In the genomic region with DNA sequence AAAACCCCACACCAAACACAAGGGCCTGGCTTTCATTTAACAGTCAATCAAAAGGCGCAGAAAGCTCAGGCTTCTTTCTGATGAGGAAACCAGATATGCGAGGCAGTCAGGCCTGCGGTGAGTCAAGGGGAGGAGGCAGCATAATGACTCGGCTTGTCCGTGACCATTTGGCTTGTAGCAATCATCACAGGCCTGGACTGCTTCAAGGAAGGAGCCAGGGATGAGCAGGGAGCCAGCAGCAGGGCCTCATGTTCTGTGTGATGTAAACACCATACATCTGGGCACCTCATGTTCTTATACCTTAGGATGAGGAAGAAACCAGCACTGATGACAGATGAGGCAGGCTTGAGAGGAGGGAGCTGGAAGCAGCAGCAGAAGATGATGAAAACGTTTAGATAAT, we compare ENCODE assay signal across 10 mouse cellular contexts.
DNase-seq lines count a peak whose midpoint lies in the region; ATAC-seq and TF ChIP-seq lines count a peak whose summit lies in the region.
"Had no signal": no experiment of that assay in that cellular context is flagged by ENCODE, and none has a peak within 500 bp of the region (broad histone marks: within the 10 kb centered on the region; RNA-seq: fewer than 3 reads in every experiment).

No protein-coding gene starts in this region.

- no peak overlapping the region for H3K4me3 ChIP-seq in lung, embryonic 16.5 days (ENCODE audit: low read length)
- no peak overlapping the region for H3K4me3 ChIP-seq in embryonic facial prominence, embryonic 15.5 days (replicated peaks)
- no peak overlapping the region for H3K4me3 ChIP-seq in stomach, postnatal 0 days (ENCODE audit: low read depth, low read length)

- WGBS in lung, embryonic 16.5 days, result 42% methylated on average over 6 of the region's 6 CpGs
- 13% methylated on average over 6 of the region's 6 CpGs for WGBS in embryonic facial prominence, embryonic 15.5 days
- WGBS in stomach, postnatal 0 days, result 37% methylated on average over 6 of the region's 6 CpGs

- DNase-seq in lung, postnatal 4 days, result no peak
- DNase-seq in stomach, postnatal 0 days (ENCODE audit: low spot score), result no peak
- no peak for DNase-seq in lung, adult 18-20 months
- DNase-seq in cerebellum, adult 18-20 months, result no peak
- DNase-seq: adrenal gland, postnatal 14 days; forebrain, postnatal 0 days; right cerebral cortex, adult 18-20 months had no signal

- no peaks in the 10 kb centered on the region for H3K9me3 ChIP-seq in lung, embryonic 16.5 days (ENCODE audit: control insufficient read depth, low read length)
- H3K9me3 ChIP-seq in embryonic facial prominence, embryonic 15.5 days (replicated peaks), result no peaks in the 10 kb centered on the region
- H3K9me3 ChIP-seq in stomach, postnatal 0 days (ENCODE audit: control insufficient read depth, low read length), result no peaks in the 10 kb centered on the region

- no peak for TF ChIP-seq EP300 in stomach, postnatal 0 days (optimal IDR thresholded peaks at IDR 0.05)

- TF ChIP-seq CTCF in stomach, postnatal 0 days (IDR thresholded peaks at IDR 0.05; ENCODE audit: low read depth), result no peak

- ATAC-seq in lung, embryonic 16.5 days (ENCODE audit: low read depth), result peak; percentile 62
- ATAC-seq in common myeloid progenitor, adult 5-6 weeks (replicated peaks; ENCODE audit: low read depth, poor library complexity, severe bottlenecking), result peak; percentile 47
- peak; percentile 88 for ATAC-seq in embryonic facial prominence, embryonic 15.5 days (ENCODE audit: insufficient number of reproducible peaks, low FRiP score, low TSS enrichment, low read depth)
- peak; percentile 54; the same call in 1 of the 2 replicates for ATAC-seq in stomach, postnatal 0 days (ENCODE audit: low FRiP score, low TSS enrichment)
- ATAC-seq: forebrain, postnatal 0 days had no signal

- H3K36me3 ChIP-seq in lung, embryonic 16.5 days (ENCODE audit: control insufficient read depth, insufficient read depth, low read length), result no peaks in the 10 kb centered on the region
- H3K36me3 ChIP-seq in embryonic facial prominence, embryonic 15.5 days, result no peaks in the 10 kb centered on the region
- no peaks in the 10 kb centered on the region for H3K36me3 ChIP-seq in stomach, postnatal 0 days (ENCODE audit: control insufficient read depth, insufficient read depth, low read length)

- no peaks in the 10 kb centered on the region for H3K4me1 ChIP-seq in lung, embryonic 16.5 days (replicated peaks; ENCODE audit: control insufficient read depth, insufficient read depth, low read length)
- H3K4me1 ChIP-seq in embryonic facial prominence, embryonic 15.5 days, result peaks cover 29% of the 10 kb centered on the region
- H3K4me1 ChIP-seq in stomach, postnatal 0 days (replicated peaks; ENCODE audit: control insufficient read depth, insufficient read depth), result no peaks in the 10 kb centered on the region

- no peaks in the 10 kb centered on the region for H3K27me3 ChIP-seq in lung, embryonic 16.5 days (ENCODE audit: control insufficient read depth, insufficient read depth, low read depth, low read length)
- no peaks in the 10 kb centered on the region for H3K27me3 ChIP-seq in embryonic facial prominence, embryonic 15.5 days
- no peaks in the 10 kb centered on the region for H3K27me3 ChIP-seq in stomach, postnatal 0 days (ENCODE audit: control insufficient read depth, insufficient read depth, low read length)

- H3K4me2 ChIP-seq in lung, embryonic 16.5 days (ENCODE audit: low read depth, low read length), result no peak overlapping the region
- H3K4me2 ChIP-seq in embryonic facial prominence, embryonic 15.5 days (replicated peaks), result no peak overlapping the region
- no peak overlapping the region for H3K4me2 ChIP-seq in stomach, postnatal 0 days (replicated peaks; ENCODE audit: low read depth)

- no peak overlapping the region for H3K27ac ChIP-seq in lung, embryonic 16.5 days (ENCODE audit: low read length)
- H3K27ac ChIP-seq in embryonic facial prominence, embryonic 15.5 days (replicated peaks), result peak overlapping the region; percentile 65
- no peak overlapping the region for H3K27ac ChIP-seq in stomach, postnatal 0 days (replicated peaks)

- no peak overlapping the region for H3K9ac ChIP-seq in lung, embryonic 16.5 days (ENCODE audit: low read length)
- H3K9ac ChIP-seq in embryonic facial prominence, embryonic 15.5 days, result no peak overlapping the region
- no peak overlapping the region for H3K9ac ChIP-seq in stomach, postnatal 0 days (ENCODE audit: low read length)
- H3K9ac ChIP-seq: forebrain, postnatal 0 days had no signal
